Mouse (Mus musculus) Patski (cell line): ENCODE results near the gene Ugt1a5. TPM values are rescaled to one million over a fixed set of nuclear protein-coding genes. Genes with fewer than 3 reads are reported as not detected.

Experiments used
- ATAC-seq: fragments of 100-300 bp; one replicate; pipeline ENCODE4 v1.8.0; 2021
- CTCF ChIA-PET: fragments of 350-600 bp; sonication (Branson Sonifier 250); formaldehyde crosslinking; loops from one replicate; lab custom pipeline; 2022; ENCODE audit warnings: inconsistent platforms; lab: Charles Lee
- POLR2A ChIA-PET: fragments of 350-600 bp; sonication (Branson Sonifier 250); formaldehyde crosslinking; loops from one replicate; lab custom pipeline; 2022; ENCODE audit warnings: antibody characterized with exemption, inconsistent platforms; lab: Charles Lee
- DNase-seq: peaks from one replicate; pipeline ENCODE4 v3.0.0-alpha.2; 2011; ENCODE audit warnings: low read depth, low spot score
- H3K27me3 ChIP-seq: fragments of 371-371 bp; one replicate; pipeline ENCODE4 v1.5.1; 2021
- CTCF ChIP-seq: fragments of 100-300 bp; IDR thresholded peaks from one replicate; pipeline ENCODE4 v1.5.1; 2021
- in situ Hi-C: fragments of 300-500 bp; cut with MboI; formaldehyde crosslinking; loops from 3 replicates; pipeline ENCODE4 v1.11.1; 2018; ENCODE audit warnings: low pct_unique_long_range_greater_than_20kb, mixed read lengths
- polyA plus RNA-seq: library from polyadenylated mRNA; unstranded; gene quantifications from one replicate; pipeline ENCODE4 v1.2.3, GENCODE M21; 2021

Gene Ugt1a5
- polyA plus RNA-seq, 1 experiment from 2014 or later: not detected

GRCm38 (mm10) chr1:88230981-88231802 is 65.4 kb downstream of the Ugt1a5 start:
- ChIA-PET POLR2A (interaction anchor here (1.0 kb wide), 1 partner anchor 21 kb away, joined by 3 read pairs; no protein-coding TSS in a partner anchor), CTCF (interaction anchor here (1.1 to 1.5 kb wide), 2 partner anchors 9 to 32 kb away, joined by 3 to 4 read pairs; no protein-coding TSS in a partner anchor)
- in situ Hi-C loops: no loop called here
- no peaks in the 10 kb centered on the region for H3K27me3 ChIP-seq
- ATAC-seq (no peak), DNase-seq (no peak)
- no peak for TF ChIP-seq CTCF

GRCm38 (mm10) chr1:88231803-88232499 is 66.1 kb downstream of the Ugt1a5 start:
- ChIA-PET POLR2A (interaction anchor here (1.0 kb wide), 1 partner anchor 20 kb away, joined by 3 read pairs; no protein-coding TSS in a partner anchor), CTCF (interaction anchor here (1.0 to 1.3 kb wide), 3 partner anchors 9 to 16 kb away, joined by 3 to 4 read pairs (median 3); no protein-coding TSS in a partner anchor)
- DNase-seq (no peak), ATAC-seq (no peak)
- in situ Hi-C loops: no loop called here
- H3K27me3 ChIP-seq: no peaks in the 10 kb centered on the region
- no peak for TF ChIP-seq CTCF

GRCm38 (mm10) chr1:88232664-88233380 is 67.0 kb downstream of the Ugt1a5 start:
- ATAC-seq: no peak
- ChIA-PET CTCF (interaction anchor here (1.0 to 1.3 kb wide), 2 partner anchors 14 to 15 kb away, joined by 3 to 4 read pairs; no protein-coding TSS in a partner anchor), POLR2A (no interaction called here)
- no peak for TF ChIP-seq CTCF
- DNase-seq: no peak
- in situ Hi-C loops: no loop called here
- no peaks in the 10 kb centered on the region for H3K27me3 ChIP-seq

- POLR2A ChIA-PET: interaction anchor here (0.6 kb wide), 1 partner anchor 67 kb away, joined by 3 read pairs; no protein-coding TSS in a partner anchor
- ATAC-seq: no peak
- in situ Hi-C loops: no loop called here
- DNase-seq: no peak
- H3K27me3 ChIP-seq: no peaks in the 10 kb centered on the region
- no peak for TF ChIP-seq CTCF
- CTCF ChIA-PET: interaction anchor here (1.3 to 1.4 kb wide), 2 partner anchors 10 to 20 kb away, joined by 3 read pairs; no protein-coding TSS in a partner anchor
These were observed 67.8 kb downstream of the Ugt1a5 start for GRCm38 (mm10) chr1:88233421-88234247.

GRCm38 (mm10) chr1:88234248-88234610 is 68.4 kb downstream of the Ugt1a5 start:
- DNase-seq: no peak
- POLR2A ChIA-PET: interaction anchor here (0.6 kb wide), 1 partner anchor 68 kb away, joined by 3 read pairs; no protein-coding TSS in a partner anchor
- in situ Hi-C loops: no loop called here
- TF ChIP-seq CTCF: no peak
- ATAC-seq: no peak
- CTCF ChIA-PET: interaction anchor here (1.3 to 1.4 kb wide), 2 partner anchors 11 to 21 kb away, joined by 3 read pairs; no protein-coding TSS in a partner anchor
- no peaks in the 10 kb centered on the region for H3K27me3 ChIP-seq

- in situ Hi-C loops: no loop called here
- no peak for ATAC-seq
- CTCF ChIA-PET: interaction anchor here (1.0 to 1.4 kb wide), 3 partner anchors 11 to 21 kb away, joined by 3 read pairs; no protein-coding TSS in a partner anchor
These were observed 68.8 kb downstream of the Ugt1a5 start for GRCm38 (mm10) chr1:88234646-88235045.

GRCm38 (mm10) chr1:88235046-88235893 is 69.5 kb downstream of the Ugt1a5 start:
- ChIA-PET POLR2A (interaction anchor here (0.6 to 1.0 kb wide), 2 partner anchors 15 to 42 kb away, joined by 4 read pairs; partner anchors contain the start of gene Hjurp), CTCF (interaction anchor here (1.0 to 1.4 kb wide), 4 partner anchors 12 to 22 kb away, joined by 3 read pairs; no protein-coding TSS in a partner anchor)
- no peak for DNase-seq
- no peak for ATAC-seq
- in situ Hi-C loops: no loop called here
- H3K27me3 ChIP-seq: no peaks in the 10 kb centered on the region
- TF ChIP-seq CTCF: no peak

More at GRCm38 (mm10) chr1:88234646-88235045, 68.8 kb downstream of the Ugt1a5 start:
- POLR2A ChIA-PET: no interaction called here
- no peak for DNase-seq
- TF ChIP-seq CTCF: no peak
- no peaks in the 10 kb centered on the region for H3K27me3 ChIP-seq

GRCm38 (mm10) chr1:88235894-88236415 is 70.1 kb downstream of the Ugt1a5 start:
- H3K27me3 ChIP-seq: no peaks in the 10 kb centered on the region
- TF ChIP-seq CTCF: no peak
- no peak for DNase-seq
- ATAC-seq: no peak
- in situ Hi-C loops: no loop called here
- CTCF ChIA-PET: interaction anchor here (0.9 to 1.4 kb wide), 5 partner anchors 13 to 21 kb away, joined by 3 to 5 read pairs (median 3); no protein-coding TSS in a partner anchor
- POLR2A ChIA-PET: interaction anchor here (0.5 to 1.0 kb wide), 3 partner anchors 14 to 108 kb away, joined by 3 to 4 read pairs (median 4); partner anchors contain the start of gene Hjurp
